Mouse (Mus musculus) G1E (cell line): ENCODE measurements around the gene Atxn2.

ENCODE experiments used
- CTCF ChIP-seq: IDR thresholded peaks from 2 replicates; pipeline ENCODE4 v1.5.1; 2012; ENCODE audit warnings: low read depth, low read length, inconsistent platforms, mixed read lengths
- GATA1 ChIP-seq: IDR thresholded peaks from 2 replicates; pipeline ENCODE4 v1.6.1; 2012; ENCODE audit warnings: borderline replicate concordance, low read length, inconsistent platforms, mixed read lengths
- GATA2 ChIP-seq: IDR thresholded peaks from 2 replicates; pipeline ENCODE4 v1.6.1; 2012; ENCODE audit warnings: low read depth, low read length, inconsistent platforms, borderline replicate concordance
- POLR2AphosphoS5 ChIP-seq: IDR thresholded peaks from 2 replicates; pipeline ENCODE4 v1.6.1; 2012; ENCODE audit warnings: low read depth, low read length, inconsistent platforms; ENCODE audit not compliant: insufficient replicate concordance
- TAL1 ChIP-seq: conservative IDR thresholded peaks from 2 replicates; pipeline ENCODE4 v1.6.1; 2012; ENCODE audit warnings: low read depth, low read length, inconsistent platforms, mixed read lengths

- TF ChIP-seq POLR2AphosphoS5 (no peak), CTCF (no peak), TAL1 (no peak), GATA1 (no peak), GATA2 (no peak)
These were observed 46.8 kb downstream of the Atxn2 start for GRCm38 (mm10) chr5:121757900-121758299.
